Mouse (Mus musculus): ENCODE measurements around the gene Tubg2.

- TF ChIP-seq CTCF (IDR thresholded peaks at IDR 0.05; ENCODE audit: low read depth) (no peak), EP300 (IDR thresholded peaks at IDR 0.05; ENCODE audit: low read depth) (no peak)
Observed at GRCm38 (mm10) chr11:101141088-101141487, 14.6 kb upstream of the Tubg2 start.
